Mouse (Mus musculus) thymus, adult 2 months (tissue): ENCODE results near the gene Robo3. TPM values are rescaled to one million over a fixed set of nuclear protein-coding genes. Genes with fewer than 3 reads are reported as not detected.

ENCODE experiments used
- DNase-seq: peaks from one replicate; pipeline ENCODE4 v3.0.0; 2021
- H3K27ac ChIP-seq: fragments of 200-500 bp; 2 replicates; pipeline ENCODE4 v1.5.1; 2012; ENCODE audit warnings: low read length, control low read depth; ENCODE audit not compliant: control insufficient read depth, insufficient read depth
- H3K27me3 ChIP-seq: fragments of 200-500 bp; 2 replicates; pipeline ENCODE4 v1.6.1; 2012; ENCODE audit warnings: mild to moderate bottlenecking, low read length, moderate library complexity, mixed read lengths; ENCODE audit not compliant: control insufficient read depth, insufficient read depth
- H3K36me3 ChIP-seq: fragments of 200-500 bp; 2 replicates; pipeline ENCODE4 v1.6.1; 2012; ENCODE audit warnings: mild to moderate bottlenecking, low read length, moderate library complexity; ENCODE audit not compliant: control insufficient read depth, insufficient read depth
- H3K4me1 ChIP-seq: fragments of 200-500 bp; replicated peaks from 2 replicates; pipeline ENCODE4 v1.6.1; 2012; ENCODE audit warnings: low read length; ENCODE audit not compliant: control insufficient read depth, insufficient read depth
- H3K4me3 ChIP-seq: fragments of 200-500 bp; 2 replicates; pipeline ENCODE4 v1.5.1; 2012; ENCODE audit warnings: mild to moderate bottlenecking, low read length, control low read depth, moderate library complexity; ENCODE audit not compliant: control insufficient read depth, insufficient read depth
- CTCF ChIP-seq: fragments of 200-500 bp; IDR thresholded peaks from 2 replicates; pipeline ENCODE4 v1.5.1; 2012; ENCODE audit warnings: mild to moderate bottlenecking, control low read depth, low read length, moderate library complexity, borderline replicate concordance; ENCODE audit not compliant: control insufficient read depth, poor library complexity, insufficient read depth; ENCODE audit errors: extremely low read depth
- POLR2A ChIP-seq: fragments of 200-500 bp; IDR thresholded peaks from 2 replicates; pipeline ENCODE4 v1.6.1; 2012; ENCODE audit warnings: mild to moderate bottlenecking, low read length, control low read depth, moderate library complexity; ENCODE audit not compliant: control insufficient read depth, poor library complexity, insufficient read depth; ENCODE audit errors: extremely low read depth
- WGBS: fragments of 180-500 bp; shearing (Covaris S2); methylation state at CpG from one replicate; pipeline ENCODE4 v1.1.7; 2018; 5-methylcytosine and 5-hydroxymethylcytosine counted together
- polyA plus RNA-seq: library from polyadenylated mRNA; depleted of rRNA; stranded (reverse); fragments of >200 nt; gene quantifications from 2 replicates; pipeline ENCODE4 v1.2.3, GENCODE M21; 2012

Gene Robo3
- polyA plus RNA-seq, 1 experiment = 0.94 TPM

GRCm38 (mm10) chr9:37401802-37402201 is 31.2 kb downstream of the Robo3 start, which contains the start of gene Robo4:
Robo4 (plus strand) TSS chr9:37401897.
- Histone ChIP-seq H3K4me1 (no peaks in the 10 kb centered on the region), H3K27ac (no peak within 1 kb of the TSS), H3K4me3 (no peak within 1 kb of the TSS), H3K27me3 (no peaks in the 10 kb centered on the region), H3K36me3 (no peaks in the 10 kb centered on the region)
- TF ChIP-seq POLR2A = no peak
- TF ChIP-seq CTCF = no peak
- 21% methylated on average over 7 of the region's 7 CpGs for WGBS
- DNase-seq = no peak

- no peak overlapping the region for H3K27ac ChIP-seq
- H3K36me3 ChIP-seq = no peaks in the 10 kb centered on the region
- WGBS = 98% methylated on average over 2 of the region's 2 CpGs
- no peaks in the 10 kb centered on the region for H3K27me3 ChIP-seq
- no peaks in the 10 kb centered on the region for H3K4me1 ChIP-seq
- DNase-seq = no peak
- TF ChIP-seq CTCF = no peak
- no peak for TF ChIP-seq POLR2A
- no peak overlapping the region for H3K4me3 ChIP-seq
Observed at GRCm38 (mm10) chr9:37400585-37400984, 32.5 kb downstream of the Robo3 start.

- Histone ChIP-seq H3K27me3 (no peaks in the 10 kb centered on the region), H3K36me3 (no peaks in the 10 kb centered on the region)
- 81% methylated on average over 8 of the region's 8 CpGs for WGBS
Observed at GRCm38 (mm10) chr9:37393482-37394131, 39.4 kb downstream of the Robo3 start.

GRCm38 (mm10) chr9:37392071-37392470 is 41.0 kb downstream of the Robo3 start:
- no peak overlapping the region for H3K27ac ChIP-seq
- WGBS = 92% methylated on average over 2 of the region's 2 CpGs
- no peak for DNase-seq

More at GRCm38 (mm10) chr9:37393482-37394131, 39.4 kb downstream of the Robo3 start:
- DNase-seq = no peak
- no peak overlapping the region for H3K27ac ChIP-seq
- no peaks in the 10 kb centered on the region for H3K4me1 ChIP-seq
- no peak overlapping the region for H3K4me3 ChIP-seq
- TF ChIP-seq POLR2A (no peak), CTCF (no peak)

GRCm38 (mm10) chr9:37390891-37391290 is 42.2 kb downstream of the Robo3 start:
- Histone ChIP-seq H3K4me3 (no peak overlapping the region), H3K36me3 (no peaks in the 10 kb centered on the region), H3K27me3 (no peaks in the 10 kb centered on the region), H3K4me1 (no peaks in the 10 kb centered on the region), H3K27ac (no peak overlapping the region)
- no peak for TF ChIP-seq CTCF
- TF ChIP-seq POLR2A = no peak
- WGBS = 88% methylated on average over 2 of the region's 2 CpGs
- DNase-seq = no peak

More at GRCm38 (mm10) chr9:37392071-37392470, 41.0 kb downstream of the Robo3 start:
- Histone ChIP-seq H3K4me3 (no peak overlapping the region), H3K36me3 (no peaks in the 10 kb centered on the region), H3K4me1 (no peaks in the 10 kb centered on the region), H3K27me3 (no peaks in the 10 kb centered on the region)
- no peak for TF ChIP-seq POLR2A
- TF ChIP-seq CTCF = no peak

- 9% methylated on average over 54 of the region's 54 CpGs for WGBS
- Histone ChIP-seq H3K4me1 (no peaks in the 10 kb centered on the region), H3K36me3 (no peaks in the 10 kb centered on the region), H3K27me3 (no peaks in the 10 kb centered on the region; the same call in 1 of the 2 replicates), H3K4me3 (no peak overlapping the region), H3K27ac (no peak overlapping the region)
- DNase-seq = no peak
- no peak for TF ChIP-seq POLR2A
- no peak for TF ChIP-seq CTCF
Observed at GRCm38 (mm10) chr9:37384284-37385182, 48.5 kb downstream of the Robo3 start.

- TF ChIP-seq POLR2A (no peak), CTCF (no peak)
- H3K4me3 ChIP-seq = no peak overlapping the region
- no peaks in the 10 kb centered on the region for H3K4me1 ChIP-seq
- H3K36me3 ChIP-seq = no peaks in the 10 kb centered on the region
- 91% methylated on average over 6 of the region's 6 CpGs for WGBS
- no peak for DNase-seq
- no peak overlapping the region for H3K27ac ChIP-seq
- H3K27me3 ChIP-seq = no peaks in the 10 kb centered on the region; the same call in 1 of the 2 replicates
Observed at GRCm38 (mm10) chr9:37383161-37383560, 49.9 kb downstream of the Robo3 start.
